Mouse (Mus musculus): ENCODE results near the gene Rnf130. TPM values are rescaled to one million over a fixed set of nuclear protein-coding genes. Genes with fewer than 3 reads are reported as not detected.

Gene Rnf130
- polyA plus RNA-seq, 1 experiment = 33.0 TPM

GRCm38 (mm10) chr11:50108823-50109244 is 83.7 kb downstream of the Rnf130 start:
- H3K4me3 ChIP-seq (replicated peaks; ENCODE audit: control insufficient read depth, low read depth, low read length) = no peak overlapping the region
- whole genome bisulfite sequencing = 15% methylated on average over 8 of the region's 8 CpGs
- H3K27ac ChIP-seq (ENCODE audit: control insufficient read depth, insufficient read depth, low read depth, low read length, poor library complexity) = peak overlapping the region; percentile 58
- peaks cover 6% of the 10 kb centered on the region; the same call in 1 of the 2 replicates for H3K4me1 ChIP-seq (ENCODE audit: control insufficient read depth, insufficient read depth, low read length)
- TF ChIP-seq POLR2A (IDR thresholded peaks at IDR 0.05; ENCODE audit: borderline replicate concordance, control insufficient read depth, low read depth, low read length) = no peak
- no peak for TF ChIP-seq CTCF (IDR thresholded peaks at IDR 0.05; ENCODE audit: control insufficient read depth, insufficient read depth, low read length)

- Histone ChIP-seq H3K4me3 (replicated peaks; ENCODE audit: control insufficient read depth, low read depth, low read length) (no peak overlapping the region), H3K4me1 (ENCODE audit: control insufficient read depth, insufficient read depth, low read length) (no peaks in the 10 kb centered on the region; the same call in 1 of the 2 replicates), H3K27ac (ENCODE audit: control insufficient read depth, insufficient read depth, low read depth, low read length, poor library complexity) (no peak overlapping the region)
- 21% methylated on average over 5 of the region's 5 CpGs for WGBS
- peak; percentile 96 for TF ChIP-seq CTCF (IDR thresholded peaks at IDR 0.05; ENCODE audit: control insufficient read depth, insufficient read depth, low read length)
- no peak for TF ChIP-seq POLR2A (IDR thresholded peaks at IDR 0.05; ENCODE audit: borderline replicate concordance, control insufficient read depth, low read depth, low read length)
Measured at GRCm38 (mm10) chr11:50114329-50114728, 89.2 kb downstream of the Rnf130 start.

DNA sequence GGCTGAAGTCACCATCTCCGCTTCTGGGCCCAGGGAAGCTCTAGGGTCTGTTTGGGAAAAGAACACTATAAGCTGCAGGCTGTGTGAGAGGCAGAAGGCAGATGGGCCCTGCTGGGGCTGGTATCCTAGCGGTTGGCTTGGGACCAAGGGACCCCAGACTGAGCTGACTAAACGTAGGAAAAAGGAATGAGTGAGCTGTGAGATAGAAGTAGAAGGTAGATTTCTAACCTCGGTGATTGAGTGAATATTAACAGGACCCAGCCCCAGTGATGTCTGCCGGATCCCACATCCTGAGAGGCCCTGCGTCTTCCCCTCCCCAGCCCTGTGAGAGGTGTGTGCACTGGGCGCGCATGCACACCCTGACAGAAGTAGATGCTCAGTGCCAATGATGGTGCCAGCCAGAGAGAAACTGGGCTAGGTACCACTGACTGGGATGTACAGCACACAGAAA is 97.5 kb downstream of the Rnf130 start:
- Histone ChIP-seq H3K4me3 (replicated peaks; ENCODE audit: control insufficient read depth, low read depth, low read length) (no peak overlapping the region), H3K27ac (ENCODE audit: control insufficient read depth, insufficient read depth, low read depth, low read length, poor library complexity) (no peak overlapping the region), H3K4me1 (ENCODE audit: control insufficient read depth, insufficient read depth, low read length) (no peaks in the 10 kb centered on the region)
- TF ChIP-seq POLR2A (IDR thresholded peaks at IDR 0.05; ENCODE audit: borderline replicate concordance, control insufficient read depth, low read depth, low read length) = no peak
- TF ChIP-seq CTCF (IDR thresholded peaks at IDR 0.05; ENCODE audit: control insufficient read depth, insufficient read depth, low read length) = no peak
- 90% methylated on average over 8 of the region's 8 CpGs for WGBS

DNA sequence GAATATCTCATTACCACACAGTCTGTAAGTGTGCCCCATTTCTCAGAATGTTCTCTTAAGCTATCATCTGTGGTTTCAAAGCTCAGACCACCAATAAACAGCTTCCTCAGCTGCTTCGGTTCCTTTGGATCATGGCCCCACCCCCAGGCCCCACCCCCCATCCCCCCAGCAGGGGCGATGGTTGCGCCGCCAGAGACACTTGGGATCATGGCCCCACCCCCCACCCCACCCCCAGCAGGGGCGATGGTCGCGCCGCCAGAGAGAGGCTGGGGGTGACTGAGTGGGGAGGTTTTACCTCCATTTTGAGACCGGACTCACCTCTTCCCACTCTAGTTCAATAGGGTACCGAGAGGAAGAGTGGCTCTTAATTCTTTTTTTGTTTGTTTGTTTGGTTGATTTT is 102.6 kb downstream of the Rnf130 start:
- 16% methylated on average over 10 of the region's 10 CpGs for WGBS
- TF ChIP-seq POLR2A (IDR thresholded peaks at IDR 0.05; ENCODE audit: borderline replicate concordance, control insufficient read depth, low read depth, low read length) (no peak), CTCF (IDR thresholded peaks at IDR 0.05; ENCODE audit: control insufficient read depth, insufficient read depth, low read length) (no peak)
- Histone ChIP-seq H3K4me3 (replicated peaks; ENCODE audit: control insufficient read depth, low read depth, low read length) (no peak overlapping the region), H3K4me1 (ENCODE audit: control insufficient read depth, insufficient read depth, low read length) (peaks cover 2% of the 10 kb centered on the region), H3K27ac (ENCODE audit: control insufficient read depth, insufficient read depth, low read depth, low read length, poor library complexity) (no peak overlapping the region)

- H3K27ac ChIP-seq (ENCODE audit: control insufficient read depth, insufficient read depth, low read depth, low read length, poor library complexity) = peak within 1 kb of the TSS; percentile 84
- TF ChIP-seq CTCF (IDR thresholded peaks at IDR 0.05; ENCODE audit: control insufficient read depth, insufficient read depth, low read length) (peak; percentile 93), POLR2A (IDR thresholded peaks at IDR 0.05; ENCODE audit: borderline replicate concordance, control insufficient read depth, low read depth, low read length) (peak; percentile 86; the same call in 1 of the 2 replicates)
- H3K4me3 ChIP-seq (replicated peaks; ENCODE audit: control insufficient read depth, low read depth, low read length) = peak within 1 kb of the TSS; percentile 89
- WGBS = under 1% methylated on average over 77 of the region's 77 CpGs
- peaks cover 4% of the 10 kb centered on the region for H3K4me1 ChIP-seq (ENCODE audit: control insufficient read depth, insufficient read depth, low read length)
Measured at GRCm38 (mm10) chr11:50130811-50131766, 105.9 kb downstream of the Rnf130 start, which contains the start of gene Tbc1d9b. TSS of gene Tbc1d9b (plus strand) at chr11:50131396.

- peak overlapping the region; percentile 89 for H3K4me3 ChIP-seq (replicated peaks; ENCODE audit: control insufficient read depth, low read depth, low read length)
- H3K4me1 ChIP-seq (ENCODE audit: control insufficient read depth, insufficient read depth, low read length) = peaks cover 4% of the 10 kb centered on the region
- H3K27ac ChIP-seq (ENCODE audit: control insufficient read depth, insufficient read depth, low read depth, low read length, poor library complexity) = peak overlapping the region; percentile 84
- 2% methylated on average over 10 of the region's 10 CpGs for WGBS
- TF ChIP-seq CTCF (IDR thresholded peaks at IDR 0.05; ENCODE audit: control insufficient read depth, insufficient read depth, low read length) (no peak), POLR2A (IDR thresholded peaks at IDR 0.05; ENCODE audit: borderline replicate concordance, control insufficient read depth, low read depth, low read length) (no peak)
Measured at GRCm38 (mm10) chr11:50131801-50132201, 106.7 kb downstream of the Rnf130 start.

DNA sequence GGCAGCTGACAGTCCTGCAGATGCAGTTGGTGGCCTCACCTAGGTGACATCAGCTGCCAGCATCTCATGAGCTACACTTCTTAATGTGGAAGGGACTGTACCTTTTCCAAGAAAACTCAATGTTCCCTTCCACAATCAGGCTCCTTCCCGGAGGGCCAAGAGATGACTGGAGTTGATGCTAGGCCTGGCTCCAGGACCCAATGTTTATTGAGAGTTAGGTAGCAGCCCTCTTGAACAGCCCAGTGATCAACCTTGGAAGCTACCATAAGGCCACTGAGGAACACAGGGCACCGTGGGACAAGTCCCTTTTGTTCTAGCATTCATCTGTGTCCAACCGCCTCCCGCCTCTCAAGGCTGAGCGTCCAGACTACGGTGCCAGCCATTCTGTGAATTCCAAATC is 107.1 kb downstream of the Rnf130 start:
- WGBS = 72% methylated on average over 6 of the region's 6 CpGs
- Histone ChIP-seq H3K27ac (ENCODE audit: control insufficient read depth, insufficient read depth, low read depth, low read length, poor library complexity) (peak overlapping the region; percentile 8; the same call in 1 of the 2 replicates), H3K4me3 (replicated peaks; ENCODE audit: control insufficient read depth, low read depth, low read length) (peak overlapping the region; percentile 89), H3K4me1 (ENCODE audit: control insufficient read depth, insufficient read depth, low read length) (peaks cover 4% of the 10 kb centered on the region)
- TF ChIP-seq POLR2A (IDR thresholded peaks at IDR 0.05; ENCODE audit: borderline replicate concordance, control insufficient read depth, low read depth, low read length) = no peak
- no peak for TF ChIP-seq CTCF (IDR thresholded peaks at IDR 0.05; ENCODE audit: control insufficient read depth, insufficient read depth, low read length)

DNA sequence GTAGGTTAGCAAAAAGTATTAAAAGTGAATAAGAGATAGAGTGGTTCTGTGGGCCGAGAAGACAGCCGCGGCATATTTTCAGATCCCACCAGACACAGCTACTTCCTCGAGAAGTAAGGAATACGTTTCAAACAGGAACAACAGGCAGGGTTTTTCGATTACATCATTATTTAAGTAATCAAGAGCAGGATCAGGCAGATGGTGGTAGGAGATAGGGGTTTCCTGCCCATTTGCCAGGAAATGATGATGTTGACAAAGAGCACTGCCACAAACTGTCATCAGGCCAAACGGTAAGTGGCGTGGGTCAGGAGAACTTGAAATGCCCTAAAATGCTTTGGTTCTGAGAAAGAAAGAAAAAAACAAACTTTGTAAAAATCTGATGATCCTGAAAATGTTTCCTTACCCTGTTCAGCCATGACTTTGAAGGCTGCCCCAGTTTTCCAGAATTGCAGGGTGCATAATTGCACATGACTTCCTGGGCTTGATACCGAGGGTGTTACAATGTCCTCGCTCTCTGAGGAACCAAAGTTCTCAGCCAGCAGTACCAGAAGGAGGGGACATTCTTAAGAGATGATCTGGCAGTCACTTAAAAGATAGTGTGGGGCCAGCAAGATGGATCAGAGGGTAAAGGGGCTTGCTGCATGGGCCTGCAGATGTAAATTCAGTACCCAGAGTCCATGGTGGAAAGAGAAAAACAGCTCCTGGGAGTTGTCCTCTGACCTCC is 109.2 kb downstream of the Rnf130 start:
- WGBS = 4% methylated on average over 10 of the region's 10 CpGs
- Histone ChIP-seq H3K4me1 (ENCODE audit: control insufficient read depth, insufficient read depth, low read length) (peaks cover 4% of the 10 kb centered on the region), H3K27ac (ENCODE audit: control insufficient read depth, insufficient read depth, low read depth, low read length, poor library complexity) (peak overlapping the region; percentile 42; the same call in 1 of the 2 replicates), H3K4me3 (replicated peaks; ENCODE audit: control insufficient read depth, low read depth, low read length) (no peak overlapping the region)
- no peak for TF ChIP-seq POLR2A (IDR thresholded peaks at IDR 0.05; ENCODE audit: borderline replicate concordance, control insufficient read depth, low read depth, low read length)
- TF ChIP-seq CTCF (IDR thresholded peaks at IDR 0.05; ENCODE audit: control insufficient read depth, insufficient read depth, low read length) = no peak
